Mouse (Mus musculus): Measurements from ENCODE around the gene Ermard.

GRCm38 (mm10) chr17:15055925-15056324, 14.9 kb downstream of the Ermard start:
- no peak for TF ChIP-seq CTCF (conservative IDR thresholded peaks at IDR 0.05; ENCODE audit: insufficient read depth, insufficient read length, low read depth, low read length)
- no peak for TF ChIP-seq POLR2A (IDR thresholded peaks at IDR 0.05; ENCODE audit: low read depth, low read length)

All from kidney, adult 2 months (tissue).